Mouse (Mus musculus): ENCODE measurements around the gene Nmur1. TPM values are rescaled to one million over a fixed set of nuclear protein-coding genes. Genes with fewer than 3 reads are reported as not detected.

Nmur1 gene
- polyA plus RNA-seq, 1 experiment from 2014 or later = not detected

DNA sequence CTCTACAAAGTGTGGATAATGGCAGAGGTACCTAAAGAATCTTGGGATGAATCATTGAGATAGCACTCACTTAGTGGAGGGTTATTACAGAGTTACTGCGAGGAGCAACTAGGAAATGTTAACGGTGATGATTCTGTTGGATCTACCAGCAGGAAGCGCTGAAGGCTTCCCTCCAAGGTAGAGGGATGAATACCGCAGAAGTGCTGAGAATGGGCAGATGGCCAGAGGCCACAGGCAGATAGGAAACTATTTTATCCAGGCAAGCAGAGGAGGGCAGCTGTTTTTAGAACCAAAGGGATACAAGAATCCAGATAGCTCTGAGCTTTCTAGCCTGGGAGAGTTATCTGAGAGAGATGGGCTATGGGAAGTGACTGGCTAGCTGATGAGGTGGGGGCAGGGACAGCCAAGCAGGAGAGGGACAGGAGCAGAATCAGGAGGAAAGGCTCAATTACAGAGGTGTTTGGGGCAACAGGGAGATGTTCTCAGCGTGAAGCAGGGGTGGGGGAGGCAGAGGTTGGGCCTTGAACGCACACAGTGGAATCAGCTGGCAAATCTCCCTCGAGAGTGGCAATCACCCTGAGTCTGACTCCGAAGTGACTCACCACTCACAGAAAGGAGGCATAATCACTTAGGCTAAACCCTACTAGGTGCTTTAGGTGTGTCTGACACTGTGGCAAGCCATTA, 13.6 kb upstream of the Nmur1 start:
- Histone ChIP-seq H3K4me2 (no peak overlapping the region), H3K27me3 (no peaks in the 10 kb centered on the region), H3K36me3 (no peaks in the 10 kb centered on the region), H3K9ac (no peak overlapping the region), H3K4me3 (replicated peaks) (no peak overlapping the region), H3K9me3 (replicated peaks) (no peaks in the 10 kb centered on the region), H3K4me1 (peaks cover 77% of the 10 kb centered on the region), H3K27ac (0 out of 2 replicates have a peak overlapping the region, but pooled peaks have one; percentile 2)
- ATAC-seq (replicated peaks; ENCODE audit: low FRiP score) = no peak
- WGBS = 31% methylated on average over 8 of the region's 8 CpGs

DNA sequence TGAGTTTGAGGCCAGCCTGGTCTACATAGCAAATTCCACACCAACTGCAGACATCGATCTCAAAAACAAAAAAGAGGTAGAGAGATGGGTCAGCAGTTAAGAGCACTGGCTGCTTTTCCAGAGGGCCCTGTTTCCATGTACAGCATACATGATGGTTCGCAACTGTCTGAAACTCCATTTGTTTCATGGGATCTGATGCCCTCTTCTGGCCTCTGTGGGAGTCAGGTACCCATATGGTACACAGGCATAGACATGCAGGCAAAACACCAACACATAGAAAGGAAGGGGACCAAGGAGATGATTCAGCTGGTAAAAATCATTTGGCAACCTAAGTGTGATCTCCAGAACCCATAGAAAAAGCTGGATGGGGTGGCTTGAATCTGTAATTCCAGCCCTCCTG, 12.5 kb upstream of the Nmur1 start:
- Histone ChIP-seq H3K4me2 (no peak overlapping the region), H3K27me3 (no peaks in the 10 kb centered on the region), H3K36me3 (no peaks in the 10 kb centered on the region), H3K27ac (no peak overlapping the region), H3K4me3 (replicated peaks) (no peak overlapping the region), H3K4me1 (peaks cover 75% of the 10 kb centered on the region), H3K9ac (no peak overlapping the region), H3K9me3 (replicated peaks) (no peaks in the 10 kb centered on the region)
- ATAC-seq (replicated peaks; ENCODE audit: low FRiP score) = no peak
- 71% methylated on average over 2 of the region's 2 CpGs for WGBS

DNA sequence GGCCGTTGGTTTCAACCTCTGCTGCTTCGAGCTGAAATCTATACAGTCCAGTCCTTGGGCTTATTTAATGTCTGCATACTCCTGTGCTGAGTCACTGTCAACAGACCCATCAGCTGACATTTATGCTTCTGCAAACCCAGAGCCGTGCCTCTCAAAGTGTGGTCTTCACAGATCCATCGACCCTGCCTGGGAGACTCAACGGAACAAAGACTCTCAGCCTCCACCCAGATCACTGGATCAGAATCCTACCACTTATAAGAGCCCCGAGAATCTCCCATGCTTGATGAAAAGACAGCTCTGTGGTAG, 11.9 kb upstream of the Nmur1 start:
- no peak for ATAC-seq (replicated peaks; ENCODE audit: low FRiP score)
- Histone ChIP-seq H3K9ac (no peak overlapping the region), H3K4me1 (peaks cover 75% of the 10 kb centered on the region), H3K4me2 (no peak overlapping the region), H3K36me3 (no peaks in the 10 kb centered on the region), H3K4me3 (replicated peaks) (no peak overlapping the region), H3K27ac (0 out of 2 replicates have a peak overlapping the region, but pooled peaks have one; percentile 14), H3K27me3 (no peaks in the 10 kb centered on the region), H3K9me3 (replicated peaks) (no peaks in the 10 kb centered on the region)
- 61% methylated on average over 6 of the region's 6 CpGs for WGBS

DNA sequence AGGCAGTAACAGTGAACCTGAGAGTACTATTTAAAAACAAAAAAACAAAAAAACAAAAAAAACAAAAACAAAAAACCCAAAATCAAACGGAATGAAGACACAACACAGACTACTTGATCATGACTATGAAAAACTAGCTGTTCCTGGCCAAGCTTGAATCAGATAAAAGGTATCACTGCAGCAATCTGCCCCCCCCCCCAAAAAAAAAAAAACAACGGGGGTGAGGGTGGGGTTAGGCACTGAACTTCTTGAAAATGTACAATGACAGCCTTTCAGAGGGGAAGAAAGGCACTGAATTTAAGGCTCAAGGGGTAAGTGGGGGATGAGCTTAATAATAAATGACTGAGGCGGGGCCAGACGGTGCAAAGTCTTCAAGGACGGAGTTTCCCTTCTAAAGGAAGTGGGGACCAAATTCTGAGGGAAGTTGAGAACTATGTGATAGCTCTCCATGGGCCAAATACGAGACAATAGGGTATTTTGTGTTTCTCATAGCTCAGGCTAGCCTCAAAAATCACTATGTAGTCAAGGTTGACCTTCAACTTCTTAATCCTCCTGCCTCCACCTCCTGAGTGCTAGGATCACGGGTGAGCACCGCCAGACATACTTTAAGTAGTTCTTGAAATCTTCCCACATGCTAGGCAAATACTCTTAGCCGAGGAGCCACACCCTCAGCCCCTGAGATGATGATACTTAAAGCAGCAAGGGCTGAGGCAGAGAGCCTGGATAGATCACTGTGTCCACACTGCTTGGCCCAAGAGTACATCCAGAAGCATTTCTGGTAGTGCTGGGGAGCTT, 11.4 kb upstream of the Nmur1 start:
- Histone ChIP-seq H3K9me3 (replicated peaks) (no peaks in the 10 kb centered on the region), H3K9ac (no peak overlapping the region), H3K4me1 (peaks cover 70% of the 10 kb centered on the region), H3K4me2 (no peak overlapping the region), H3K27ac (peak overlapping the region; percentile 14; the same call in 1 of the 2 replicates), H3K4me3 (replicated peaks) (no peak overlapping the region), H3K36me3 (no peaks in the 10 kb centered on the region), H3K27me3 (no peaks in the 10 kb centered on the region)
- ATAC-seq (replicated peaks; ENCODE audit: low FRiP score) = no peak
- 58% methylated on average over 9 of the region's 9 CpGs for WGBS

DNA sequence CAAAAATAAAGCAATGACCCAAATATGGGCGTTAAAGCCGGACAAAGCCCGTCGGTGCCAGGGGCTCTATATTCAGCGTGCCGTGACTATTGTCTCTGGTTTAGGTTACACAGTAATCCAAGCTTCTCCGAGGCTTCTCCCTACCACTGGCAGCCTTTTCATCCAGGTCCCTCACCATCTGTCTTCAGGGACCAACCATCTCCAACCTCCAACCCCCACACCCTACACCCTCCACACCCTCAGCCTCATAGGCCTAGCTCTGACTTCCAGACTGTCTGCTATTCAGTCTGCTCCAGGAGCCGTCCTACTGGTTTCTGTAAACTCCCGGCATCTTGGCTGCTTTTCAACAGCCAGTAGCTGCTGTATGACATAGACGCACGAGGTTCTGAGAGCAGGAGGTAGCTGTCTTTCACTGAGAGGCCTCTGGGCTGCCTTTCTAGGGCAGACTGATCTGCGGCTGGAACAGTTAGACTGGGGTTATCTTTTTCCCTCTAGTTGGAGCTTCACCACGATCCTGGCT, 9.3 kb upstream of the Nmur1 start:
- peak; percentile 27; the same call in 1 of the 2 replicates for ATAC-seq (replicated peaks; ENCODE audit: low FRiP score)

DNA sequence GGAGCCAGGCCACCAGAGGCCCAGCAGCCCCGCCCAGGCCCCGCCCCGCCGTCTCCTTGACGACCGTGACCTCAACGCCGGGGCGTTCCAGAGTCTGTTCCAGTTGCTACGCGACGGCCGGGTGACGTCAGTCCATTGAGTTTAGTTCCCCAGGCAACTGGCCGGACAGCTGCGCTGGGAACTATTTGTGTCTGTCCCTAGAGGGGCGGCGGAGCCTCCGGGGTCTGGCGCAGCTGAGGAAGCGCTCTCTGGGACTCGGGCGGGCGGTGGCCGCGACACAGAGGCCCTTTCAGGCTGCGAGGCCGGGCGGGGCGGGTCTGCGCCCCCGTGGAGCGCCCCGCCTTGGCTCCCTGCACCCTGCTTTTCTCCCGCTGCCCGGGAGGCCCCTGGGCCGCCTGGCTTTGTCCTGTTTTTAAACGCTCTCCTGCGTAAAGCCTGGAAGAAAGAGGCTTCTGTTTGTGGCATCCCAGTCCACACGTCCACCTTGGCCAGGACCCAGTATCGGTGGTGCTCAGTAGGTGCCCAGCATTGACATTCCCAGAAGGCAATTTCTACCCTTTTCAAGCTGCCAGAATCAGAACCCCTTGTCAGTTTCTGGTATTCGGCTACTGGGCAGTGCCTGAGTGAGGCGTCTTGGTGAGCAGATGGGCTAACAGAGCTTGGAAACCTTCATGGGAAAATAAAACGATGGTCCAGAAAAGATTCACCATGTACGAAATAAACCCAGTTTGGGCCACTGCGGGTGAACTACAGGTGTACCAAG, 8.6 kb upstream of the Nmur1 start:
- Histone ChIP-seq H3K27me3 (no peaks in the 10 kb centered on the region), H3K27ac (peak overlapping the region; percentile 99), H3K4me1 (peaks cover 45% of the 10 kb centered on the region), H3K4me2 (peak overlapping the region; percentile 82), H3K9ac (peak overlapping the region; percentile 81), H3K36me3 (no peaks in the 10 kb centered on the region), H3K4me3 (replicated peaks) (peak overlapping the region; percentile 52), H3K9me3 (replicated peaks) (no peaks in the 10 kb centered on the region)
- 4% methylated on average over 46 of the region's 46 CpGs for whole genome bisulfite sequencing
- peak; percentile 94 for ATAC-seq (replicated peaks; ENCODE audit: low FRiP score)

More for the DNA sequence above, 9.3 kb upstream of the Nmur1 start:
- H3K4me2 ChIP-seq = peak overlapping the region; percentile 82
- peaks cover 53% of the 10 kb centered on the region for H3K4me1 ChIP-seq
- 0 out of 2 replicates have a peak overlapping the region, but pooled peaks have one; percentile 81 for H3K9ac ChIP-seq
- no peaks in the 10 kb centered on the region for H3K27me3 ChIP-seq
- H3K9me3 ChIP-seq (replicated peaks) = no peaks in the 10 kb centered on the region
- WGBS = 18% methylated on average over 13 of the region's 13 CpGs
- H3K27ac ChIP-seq = peak overlapping the region; percentile 99
- H3K36me3 ChIP-seq = no peaks in the 10 kb centered on the region
- H3K4me3 ChIP-seq (replicated peaks) = no peak overlapping the region

DNA sequence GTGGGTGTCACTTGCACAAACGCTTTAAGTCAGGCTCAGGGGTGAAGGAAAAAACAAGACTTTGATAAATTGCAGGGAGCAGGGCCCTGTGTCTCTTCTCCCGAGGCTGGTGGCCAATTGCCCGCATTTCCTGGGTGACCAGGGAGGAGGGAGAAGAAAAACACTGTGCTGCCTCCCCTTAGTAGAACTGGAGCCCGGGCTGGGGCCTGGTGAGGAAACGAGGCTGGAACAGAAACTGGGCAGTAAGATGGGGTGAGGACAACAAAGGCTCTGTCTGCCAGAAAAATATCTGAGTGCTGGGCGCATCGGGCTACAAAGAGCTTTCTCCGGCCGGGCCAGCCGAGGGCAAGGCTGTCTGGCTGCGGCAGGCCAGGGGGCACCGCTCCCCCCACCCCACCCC, 8.0 kb upstream of the Nmur1 start:
- Histone ChIP-seq H3K9me3 (replicated peaks) (no peaks in the 10 kb centered on the region), H3K9ac (peak overlapping the region; percentile 40; the same call in 1 of the 2 replicates), H3K4me3 (replicated peaks) (peak overlapping the region; percentile 52), H3K4me1 (peaks cover 43% of the 10 kb centered on the region), H3K4me2 (peak overlapping the region; percentile 82), H3K27me3 (no peaks in the 10 kb centered on the region), H3K36me3 (no peaks in the 10 kb centered on the region), H3K27ac (peak overlapping the region; percentile 99)
- WGBS = 0% methylated on average over 12 of the region's 12 CpGs
- ATAC-seq (replicated peaks; ENCODE audit: low FRiP score) = peak; percentile 69

DNA sequence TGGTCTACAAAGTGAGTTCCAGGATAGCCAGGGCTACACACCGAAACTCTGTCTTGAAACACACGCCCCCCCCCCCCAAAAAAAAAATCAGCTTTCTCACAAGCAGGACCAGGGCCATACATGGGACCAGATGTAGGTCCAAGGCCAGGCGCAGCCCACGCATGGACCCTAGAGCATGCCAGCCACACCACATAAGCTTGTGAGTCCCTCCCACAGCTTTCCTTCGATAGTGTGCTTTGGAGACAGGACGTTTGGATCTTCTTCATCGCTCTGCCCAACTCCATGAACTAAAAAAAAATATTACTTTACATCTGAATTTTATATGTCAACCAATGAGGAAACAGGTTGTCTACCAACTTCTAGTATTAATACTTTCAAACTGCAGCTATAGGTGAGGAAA, 7.3 kb upstream of the Nmur1 start:
- no peak overlapping the region for H3K9ac ChIP-seq
- peak overlapping the region; percentile 99 for H3K27ac ChIP-seq
- H3K27me3 ChIP-seq = no peaks in the 10 kb centered on the region
- no peaks in the 10 kb centered on the region for H3K36me3 ChIP-seq
- ATAC-seq (replicated peaks; ENCODE audit: low FRiP score) = no peak
- no peaks in the 10 kb centered on the region for H3K9me3 ChIP-seq (replicated peaks)
- peaks cover 43% of the 10 kb centered on the region for H3K4me1 ChIP-seq
- H3K4me3 ChIP-seq (replicated peaks) = no peak overlapping the region
- WGBS = 57% methylated on average over 7 of the region's 7 CpGs
- H3K4me2 ChIP-seq = no peak overlapping the region

DNA sequence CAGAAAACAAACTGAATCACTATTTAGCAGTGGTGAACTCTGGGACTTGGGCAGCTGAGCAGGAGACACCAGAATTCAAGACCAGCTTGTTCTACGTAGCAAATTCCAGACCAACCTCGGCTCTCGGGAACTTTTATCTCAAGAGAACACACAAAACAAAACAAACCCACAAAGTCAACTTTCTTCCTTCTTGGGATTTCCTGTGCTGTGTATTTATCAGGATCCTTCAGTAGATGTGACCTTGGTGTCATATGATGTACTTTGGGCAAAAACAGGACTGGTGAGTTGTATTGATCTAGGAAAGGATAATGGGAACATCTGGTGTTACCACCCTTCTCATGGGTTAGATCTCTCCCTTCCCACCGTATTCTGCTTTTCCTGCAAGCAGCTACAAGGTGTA, 6.8 kb upstream of the Nmur1 start:
- no peak overlapping the region for H3K4me3 ChIP-seq (replicated peaks)
- WGBS = 71% methylated on average over 4 of the region's 4 CpGs
- no peak for ATAC-seq (replicated peaks; ENCODE audit: low FRiP score)
- H3K36me3 ChIP-seq = no peaks in the 10 kb centered on the region
- H3K4me1 ChIP-seq = peaks cover 40% of the 10 kb centered on the region
- no peaks in the 10 kb centered on the region for H3K27me3 ChIP-seq
- no peak overlapping the region for H3K9ac ChIP-seq
- H3K9me3 ChIP-seq (replicated peaks) = no peaks in the 10 kb centered on the region
- no peak overlapping the region for H3K4me2 ChIP-seq
- H3K27ac ChIP-seq = peak overlapping the region; percentile 99; the same call in 1 of the 2 replicates

DNA sequence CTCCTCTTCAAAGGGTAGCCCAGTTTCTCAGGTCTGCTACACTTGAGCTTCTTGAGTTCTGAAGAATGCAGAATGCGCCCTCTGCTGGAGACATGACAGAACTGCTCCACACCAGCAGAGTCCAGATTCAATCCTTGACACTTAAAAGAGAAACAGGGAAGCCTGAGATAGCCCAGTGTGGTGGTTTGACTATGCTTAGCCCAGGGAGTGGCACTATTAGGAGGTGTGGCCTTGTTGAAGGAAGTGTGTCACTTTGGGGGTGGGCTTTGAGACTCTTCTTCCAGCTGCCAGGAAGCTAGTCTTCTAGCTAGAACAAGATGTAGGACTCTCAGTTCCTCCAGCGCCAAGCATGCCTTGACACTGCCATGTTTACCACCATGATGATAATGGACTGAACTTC, 4.0 kb upstream of the Nmur1 start:
- no peaks in the 10 kb centered on the region for H3K9me3 ChIP-seq (replicated peaks)
- WGBS = 46% methylated on average over 2 of the region's 2 CpGs
- no peak for ATAC-seq (replicated peaks; ENCODE audit: low FRiP score)
- H3K36me3 ChIP-seq = no peaks in the 10 kb centered on the region
- H3K4me3 ChIP-seq (replicated peaks) = no peak overlapping the region
- H3K4me2 ChIP-seq = no peak overlapping the region
- no peak overlapping the region for H3K9ac ChIP-seq
- no peak overlapping the region for H3K27ac ChIP-seq
- H3K4me1 ChIP-seq = peaks cover 21% of the 10 kb centered on the region
- no peaks in the 10 kb centered on the region for H3K27me3 ChIP-seq

DNA sequence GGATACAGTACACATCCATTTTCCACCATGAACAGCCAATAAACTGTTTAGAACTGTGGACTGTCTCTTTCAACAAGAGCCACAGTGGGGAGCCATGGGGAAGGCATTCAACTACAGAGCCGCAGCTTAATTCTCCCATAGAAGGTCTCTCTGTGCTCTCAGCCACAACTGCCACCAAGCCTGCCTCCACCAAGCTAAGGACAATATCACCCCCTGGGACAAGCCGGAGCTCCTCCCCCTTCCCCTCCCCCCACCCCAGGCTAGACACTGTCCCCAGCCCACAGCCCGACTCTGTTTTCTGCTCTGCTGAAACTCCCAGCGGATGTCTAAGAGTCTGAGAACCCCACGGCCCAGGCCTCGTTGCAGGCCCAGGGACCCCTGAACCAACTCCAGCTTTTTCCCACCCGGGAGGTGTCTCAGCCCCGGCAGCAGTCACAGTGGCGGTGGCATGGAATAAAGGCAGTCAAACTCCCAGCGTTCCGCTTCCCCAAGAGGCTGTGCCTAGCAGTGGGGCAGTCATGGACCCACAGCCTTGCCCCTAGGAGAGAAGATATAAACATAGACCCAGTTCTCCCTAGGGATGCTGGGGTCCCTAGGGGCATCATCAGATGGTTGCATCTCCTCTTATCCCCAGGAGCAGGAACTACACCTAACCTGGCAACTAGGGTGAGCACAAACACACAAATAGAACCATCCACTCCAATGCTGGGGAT, 1.0 kb downstream of the Nmur1 start:
- 28% methylated on average over 11 of the region's 11 CpGs for WGBS
- H3K36me3 ChIP-seq = no peaks in the 10 kb centered on the region
- ATAC-seq (replicated peaks; ENCODE audit: low FRiP score) = 0 out of 2 replicates have a peak, but pooled peaks have one; percentile 19

More for the DNA sequence above, 1.0 kb downstream of the Nmur1 start:
- Histone ChIP-seq H3K4me2 (no peak overlapping the region), H3K9me3 (replicated peaks) (no peaks in the 10 kb centered on the region), H3K27ac (no peak overlapping the region), H3K4me1 (peaks cover 12% of the 10 kb centered on the region), H3K4me3 (replicated peaks) (no peak overlapping the region), H3K27me3 (no peaks in the 10 kb centered on the region), H3K9ac (no peak overlapping the region)
